Mouse (Mus musculus) hindbrain, embryonic 16.5 days (tissue): ENCODE measurements around the gene Ap2b1. TPM values are rescaled to one million over a fixed set of nuclear protein-coding genes. Genes with fewer than 3 reads are reported as not detected.
A peak's percentile ranks its signal among the peaks of the same experiment; 100 is the strongest.
"Not testable (repeated sequence)": the region's sequence is repeated elsewhere in the genome, so short reads cannot be mapped to it uniquely, and the experiment has no call there.

ENCODE experiments used
- ATAC-seq: fragments of 200-750 bp; cut with Nextera tagmentation; 2 replicates; pipeline ENCODE4 v1.8.0; 2017; ENCODE audit warnings: moderate TSS enrichment, moderate library complexity
- H3K27ac ChIP-seq: fragments of 300-500 bp; sonication (generic); 2 replicates; pipeline ENCODE4 v1.5.1; 2014; ENCODE audit warnings: low read depth, mild to moderate bottlenecking, control low read depth, low read length, moderate library complexity
- H3K27me3 ChIP-seq: fragments of 300-500 bp; sonication (generic); replicated peaks from 2 replicates; pipeline ENCODE4 v1.6.1; 2014; ENCODE audit warnings: low read length; ENCODE audit not compliant: control insufficient read depth, insufficient read depth
- H3K36me3 ChIP-seq: fragments of 300-500 bp; sonication (generic); 2 replicates; pipeline ENCODE4 v1.6.1; 2014; ENCODE audit warnings: mild to moderate bottlenecking, low read length, moderate library complexity, mixed read lengths; ENCODE audit not compliant: control insufficient read depth, insufficient read depth
- H3K4me1 ChIP-seq: fragments of 300-500 bp; sonication (generic); 2 replicates; pipeline ENCODE4 v1.6.1; 2014; ENCODE audit warnings: low read depth, low read length; ENCODE audit not compliant: control insufficient read depth, insufficient read depth
- H3K4me2 ChIP-seq: fragments of 300-500 bp; sonication (generic); 2 replicates; pipeline ENCODE4 v1.6.1; 2014; ENCODE audit warnings: mild to moderate bottlenecking, low read length, control low read depth, moderate library complexity
- H3K4me3 ChIP-seq: fragments of 300-500 bp; sonication (generic); 2 replicates; pipeline ENCODE4 v1.5.1; 2014; ENCODE audit warnings: mild to moderate bottlenecking, low read length, control low read depth, moderate library complexity
- H3K9ac ChIP-seq: fragments of 300-500 bp; sonication (generic); 2 replicates; pipeline ENCODE4 v1.6.1; 2014; ENCODE audit warnings: low read depth, mild to moderate bottlenecking, control low read depth, low read length, moderate library complexity
- H3K9me3 ChIP-seq: fragments of 300-500 bp; sonication (generic); 2 replicates; pipeline ENCODE4 v1.6.1; 2014; ENCODE audit warnings: mild to moderate bottlenecking, low read length, moderate library complexity; ENCODE audit not compliant: control insufficient read depth
- WGBS: fragments of 180-500 bp; shearing (Covaris S2); extraction: QIAGEN DNeasy Blood & Tissue Kit; methylation state at CpG from one replicate; pipeline ENCODE4 v1.1.7; 2014; 5-methylcytosine and 5-hydroxymethylcytosine counted together
- polyA plus RNA-seq: library from polyadenylated mRNA; unstranded; fragments of >200 nt; fragmentation: Nextera tagmentation; extraction: Ambion mirVana; gene quantifications from 2 replicates; pipeline ENCODE4 v1.2.1, GENCODE M21; 2015

Ap2b1 gene
- polyA plus RNA-seq, result 113 and 131 TPM in 2 replicates

DNA sequence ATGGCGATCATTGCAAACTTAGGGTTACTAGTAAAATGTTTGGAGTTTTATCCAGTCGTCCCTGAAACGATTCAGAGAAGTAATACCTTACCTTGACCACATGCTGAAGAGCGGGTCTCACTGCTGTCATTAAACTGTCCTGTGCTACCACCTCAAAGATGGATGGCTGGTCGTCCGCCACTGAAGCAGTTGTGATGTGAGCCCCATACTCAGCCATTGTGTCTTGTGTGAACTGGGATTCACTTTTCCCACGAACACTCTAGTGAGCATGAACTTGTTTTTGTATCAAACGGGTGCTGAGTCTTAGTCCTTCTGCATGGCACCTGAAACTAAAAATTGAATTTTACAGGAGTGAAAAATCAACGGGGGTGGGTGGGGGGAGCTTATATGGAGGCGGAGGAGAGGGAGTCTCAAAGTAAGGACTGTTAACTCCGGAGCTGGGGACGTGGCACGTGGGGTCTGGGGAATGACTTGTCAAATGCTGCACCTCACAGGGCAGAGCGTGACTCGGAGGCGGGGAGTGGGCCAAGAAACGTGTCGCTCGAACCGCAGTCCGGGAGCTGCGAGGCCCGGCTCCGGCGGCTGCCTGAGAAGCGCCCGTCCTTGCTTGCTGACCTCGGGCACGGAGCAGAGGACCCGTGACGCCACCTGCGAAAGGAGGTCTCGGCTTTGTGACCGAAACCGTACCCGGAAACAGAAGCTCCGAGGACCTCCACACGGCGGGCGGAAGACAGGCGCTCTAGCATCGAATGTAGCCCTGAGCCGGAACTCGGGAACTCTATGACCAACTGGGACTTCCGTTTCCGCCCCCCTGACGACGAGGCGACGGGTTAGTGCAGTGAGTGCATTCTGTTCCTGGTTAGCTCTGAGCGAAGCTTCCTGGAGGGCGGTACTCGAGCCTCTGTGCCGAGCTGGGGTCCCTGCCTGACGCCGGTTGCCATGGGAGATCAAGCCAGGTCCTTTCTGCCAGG is at the start of gene Ap2b1:
Ap2b1 (plus strand) TSS at position 800 of the 971 bp plus-strand sequence.
- H3K36me3 ChIP-seq, result 0 out of 2 replicates have a peak, but pooled peaks cover 2% of the 10 kb centered on the region
- peak within 1 kb of the TSS; percentile 92 for H3K4me2 ChIP-seq
- H3K4me1 ChIP-seq, result peaks cover 37% of the 10 kb centered on the region
- peak within 1 kb of the TSS; percentile 86 for H3K27ac ChIP-seq
- peak within 1 kb of the TSS; percentile 70 for H3K4me3 ChIP-seq
- no peaks in the 10 kb centered on the region for H3K27me3 ChIP-seq
- no peaks in the 10 kb centered on the region for H3K9me3 ChIP-seq
- WGBS, result 2% methylated on average over 56 of the region's 56 CpGs
- ATAC-seq, result peak; percentile 94
- H3K9ac ChIP-seq, result peak within 1 kb of the TSS; percentile 89

DNA sequence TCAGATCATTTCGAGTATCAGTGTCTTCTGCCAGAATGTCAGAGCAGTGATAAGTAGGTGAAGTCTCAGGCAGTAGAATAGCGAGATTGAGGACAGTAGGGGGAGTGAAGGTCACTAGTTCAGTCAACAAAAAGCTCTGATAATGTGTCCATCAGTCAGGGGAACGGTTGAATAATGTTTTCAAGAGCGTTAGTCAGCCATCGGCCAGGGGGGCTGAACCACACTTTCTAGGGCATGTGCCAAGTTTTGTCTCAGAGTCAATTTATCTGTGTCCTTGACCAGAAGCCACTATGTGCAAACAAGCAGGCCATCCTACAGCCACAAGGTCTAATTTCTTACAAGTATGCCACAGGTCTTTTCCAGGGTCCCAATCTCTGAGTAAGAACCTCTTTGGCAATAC is 41.6 kb upstream of the Ap2b1 start:
- not testable (repeated sequence) for H3K9me3 ChIP-seq, H3K4me3 ChIP-seq, H3K36me3 ChIP-seq, H3K27ac ChIP-seq, ATAC-seq, H3K4me1 ChIP-seq, H3K27me3 ChIP-seq, H3K9ac ChIP-seq, H3K4me2 ChIP-seq
- WGBS, result 61% methylated on average over 5 of the region's 5 CpGs

DNA sequence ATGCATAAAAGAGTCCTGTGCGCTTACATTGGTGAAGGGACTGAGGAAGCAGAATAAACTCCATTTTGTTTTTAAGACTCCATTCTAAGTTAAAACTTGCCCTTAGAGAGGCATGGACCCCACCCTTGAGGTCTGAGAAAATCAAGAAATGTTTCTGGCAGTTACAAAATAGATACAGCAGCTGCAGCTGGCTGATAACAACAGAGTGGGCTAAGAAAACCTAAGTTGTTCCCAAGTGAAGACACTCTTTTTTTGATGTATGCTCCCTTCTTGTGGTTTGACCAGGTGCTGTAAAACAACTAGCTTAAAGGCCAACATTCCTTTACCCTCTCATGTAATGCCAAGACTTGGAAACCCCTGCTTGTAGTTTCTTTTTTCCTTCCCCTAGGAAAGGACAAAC is 36.2 kb upstream of the Ap2b1 start:
- Histone ChIP-seq H3K9ac (no peak overlapping the region), H3K4me2 (no peak overlapping the region), H3K27me3 (no peaks in the 10 kb centered on the region), H3K27ac (no peak overlapping the region), H3K36me3 (no peaks in the 10 kb centered on the region), H3K4me3 (no peak overlapping the region), H3K9me3 (no peaks in the 10 kb centered on the region), H3K4me1 (no peaks in the 10 kb centered on the region)
- 94% methylated on average over 1 of the region's 1 CpGs for WGBS
- ATAC-seq, result no peak

DNA sequence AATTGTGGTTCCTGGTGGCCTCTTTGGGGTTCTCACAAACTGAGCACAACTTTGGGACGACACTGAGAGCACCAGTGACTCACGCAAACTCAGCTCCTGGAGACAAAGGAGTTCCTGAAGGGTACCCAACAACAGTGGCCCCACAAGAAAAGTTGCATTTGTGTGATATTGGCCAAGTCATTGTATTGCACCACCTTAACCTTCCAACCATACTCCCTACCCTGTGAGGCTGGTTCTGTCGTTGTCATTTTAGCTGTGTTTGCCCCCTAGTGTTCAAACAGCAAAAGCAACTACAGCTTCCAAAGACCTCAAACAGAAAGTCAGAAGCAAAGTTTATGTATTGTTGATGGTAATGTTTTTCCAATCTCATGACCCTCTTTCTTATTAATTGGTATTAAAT is 35.7 kb upstream of the Ap2b1 start:
- H3K4me1 ChIP-seq, result no peaks in the 10 kb centered on the region
- 62% methylated on average over 3 of the region's 3 CpGs for WGBS

DNA sequence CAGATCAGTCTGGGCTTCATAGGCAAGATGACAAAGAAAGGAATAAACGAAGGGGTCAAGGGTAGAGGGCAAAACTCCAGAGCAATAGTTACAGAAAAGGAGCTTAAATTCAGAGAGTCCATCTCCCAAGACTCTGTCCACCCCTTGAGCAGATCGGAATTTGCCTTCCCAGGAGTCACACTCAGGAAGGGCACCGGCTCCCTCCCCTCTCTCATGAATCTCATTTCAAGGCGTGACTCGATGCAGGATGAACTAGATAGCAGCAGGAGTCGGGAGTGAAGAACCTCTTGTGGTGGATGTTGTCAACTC is 28.0 kb upstream of the Ap2b1 start:
- 0% methylated on average over 6 of the region's 6 CpGs for WGBS

More for the DNA sequence above, 35.7 kb upstream of the Ap2b1 start:
- H3K36me3 ChIP-seq, result no peaks in the 10 kb centered on the region
- H3K9ac ChIP-seq, result no peak overlapping the region
- no peaks in the 10 kb centered on the region for H3K27me3 ChIP-seq
- H3K27ac ChIP-seq, result no peak overlapping the region
- no peak for ATAC-seq
- H3K4me3 ChIP-seq, result no peak overlapping the region
- H3K4me2 ChIP-seq, result no peak overlapping the region
- H3K9me3 ChIP-seq, result no peaks in the 10 kb centered on the region

DNA sequence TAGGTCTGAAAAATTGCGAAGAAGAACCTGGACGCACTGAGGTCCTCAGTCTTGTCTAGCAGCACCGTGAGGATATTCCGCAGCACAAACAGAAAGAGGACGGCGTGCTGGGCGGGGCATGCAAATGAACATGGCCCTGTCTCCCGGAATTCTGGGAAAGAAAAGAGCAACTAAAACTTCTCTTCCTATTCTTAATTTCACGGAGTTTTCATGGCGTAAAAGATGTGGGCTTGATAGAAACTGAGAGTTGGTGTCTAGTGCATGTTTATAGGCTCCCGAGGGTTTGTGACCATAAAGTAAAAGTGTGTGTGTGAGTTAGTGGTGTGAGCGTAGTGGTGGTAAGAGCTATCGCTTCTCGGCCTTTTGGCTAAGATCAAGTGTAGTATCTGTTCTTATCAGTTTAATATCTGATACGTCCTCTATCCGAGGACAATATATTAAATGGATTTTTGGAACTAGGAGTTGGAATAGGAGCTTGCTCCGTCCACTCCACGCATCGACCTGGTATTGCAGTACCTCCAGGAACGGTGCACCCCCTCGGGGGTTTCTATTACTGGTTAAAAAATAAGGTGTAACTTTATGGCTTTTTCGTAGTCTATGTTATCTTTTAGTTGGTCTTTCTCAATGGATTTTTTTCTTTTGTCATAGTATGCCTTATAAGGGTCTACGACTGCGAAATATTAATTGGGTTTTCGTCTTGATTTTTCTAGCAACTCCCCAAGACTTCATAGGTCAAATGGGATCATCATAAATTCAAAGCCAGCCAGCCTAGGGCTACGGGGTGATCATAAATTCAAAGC is 27.5 kb upstream of the Ap2b1 start:
- ATAC-seq, result peak; percentile 92
- Histone ChIP-seq H3K4me1 (no peaks in the 10 kb centered on the region), H3K36me3 (no peaks in the 10 kb centered on the region), H3K4me3 (peak overlapping the region; percentile 52), H3K27ac (peak overlapping the region; percentile 83), H3K9me3 (no peaks in the 10 kb centered on the region), H3K9ac (peak overlapping the region; percentile 72), H3K4me2 (peak overlapping the region; percentile 68), H3K27me3 (no peaks in the 10 kb centered on the region)
- 0% methylated on average over 26 of the region's 26 CpGs for WGBS

More for the DNA sequence above, 28.0 kb upstream of the Ap2b1 start:
- Histone ChIP-seq H3K9ac (peak overlapping the region; percentile 72), H3K27ac (peak overlapping the region; percentile 83), H3K9me3 (no peaks in the 10 kb centered on the region), H3K27me3 (no peaks in the 10 kb centered on the region), H3K4me2 (peak overlapping the region; percentile 68), H3K4me3 (peak overlapping the region; percentile 52), H3K36me3 (no peaks in the 10 kb centered on the region), H3K4me1 (no peaks in the 10 kb centered on the region)
- peak; percentile 67 for ATAC-seq

DNA sequence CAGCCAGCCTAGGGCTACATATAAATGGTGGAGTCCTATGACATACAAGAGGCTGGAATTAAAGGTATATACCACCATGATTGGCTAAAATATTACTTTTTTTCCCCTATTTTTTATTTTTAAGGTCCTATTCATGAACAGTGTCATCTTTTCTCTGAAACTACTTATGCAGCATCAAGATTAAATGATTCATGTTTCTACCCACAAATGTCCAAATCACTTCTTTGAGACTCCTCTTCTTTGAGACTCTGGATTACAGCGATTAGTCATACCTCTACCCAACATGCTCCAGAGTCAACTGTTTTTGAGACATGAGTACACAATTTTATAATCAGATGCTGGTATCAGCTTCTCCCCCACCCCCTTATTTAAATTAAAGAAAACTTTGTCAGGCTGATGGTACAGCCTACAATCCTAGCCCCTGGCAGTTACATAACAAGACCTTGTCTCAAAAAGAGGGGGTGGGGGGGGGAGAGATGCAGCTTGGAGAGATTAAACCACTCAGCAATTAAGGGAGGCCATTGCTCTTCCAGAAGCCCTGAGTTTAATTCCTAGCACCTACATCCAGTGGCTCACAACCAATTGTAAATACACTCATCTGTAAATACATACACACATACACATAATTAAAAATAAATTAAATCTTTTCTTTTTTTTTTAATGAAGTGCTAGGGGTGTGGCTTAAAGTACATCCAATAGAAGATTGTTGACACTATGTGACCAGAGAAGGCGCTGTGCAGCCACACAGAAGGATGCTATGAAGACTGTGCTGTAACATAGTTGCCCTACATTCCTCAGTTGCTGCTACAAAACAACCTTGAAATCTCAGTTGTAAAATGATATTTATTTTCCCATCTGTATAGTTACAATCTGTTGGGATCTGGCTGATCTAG is 26.6 kb upstream of the Ap2b1 start:
- WGBS, result 13% methylated on average over 2 of the region's 2 CpGs
- Histone ChIP-seq H3K9ac (no peak overlapping the region), H3K4me3 (no peak overlapping the region), H3K36me3 (no peaks in the 10 kb centered on the region), H3K27me3 (no peaks in the 10 kb centered on the region), H3K4me1 (no peaks in the 10 kb centered on the region), H3K27ac (peak overlapping the region; percentile 63; the same call in 1 of the 2 replicates), H3K9me3 (no peaks in the 10 kb centered on the region), H3K4me2 (peak overlapping the region; percentile 31)
- ATAC-seq, result no peak

DNA sequence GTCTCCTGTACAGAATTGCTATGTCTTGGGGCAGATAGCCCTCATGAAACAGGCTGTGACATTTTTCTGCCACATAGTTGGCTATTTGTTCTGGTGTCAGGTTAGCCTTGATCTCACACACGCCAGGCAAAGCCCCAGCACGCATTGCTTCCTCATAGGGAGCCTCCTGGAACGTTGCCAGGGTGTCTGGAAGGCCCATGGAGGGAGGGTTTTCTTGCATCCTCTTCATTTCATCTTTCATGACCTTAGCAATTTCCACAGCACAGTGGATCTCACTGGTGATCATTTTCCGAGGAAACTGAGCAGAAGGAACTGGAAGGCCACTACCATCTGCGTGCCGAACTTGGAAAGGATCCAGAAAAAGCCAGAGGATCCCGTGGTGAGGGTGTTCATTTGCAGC is 22.6 kb upstream of the Ap2b1 start:
- Histone ChIP-seq H3K9ac (no peak overlapping the region), H3K27me3 (no peaks in the 10 kb centered on the region), H3K4me2 (no peak overlapping the region), H3K36me3 (no peaks in the 10 kb centered on the region), H3K4me1 (no peaks in the 10 kb centered on the region), H3K27ac (no peak overlapping the region), H3K9me3 (no peaks in the 10 kb centered on the region), H3K4me3 (no peak overlapping the region)
- 63% methylated on average over 7 of the region's 7 CpGs for WGBS
- ATAC-seq, result no peak
